Mouse (Mus musculus) embryonic fibroblast, embryonic 13.5 days (primary cell): Measurements from ENCODE around the gene BC051019.

Experiments used
- CTCF ChIP-seq: IDR thresholded peaks from 2 replicates; pipeline ENCODE4 v1.5.1; 2011; ENCODE audit warnings: mild to moderate bottlenecking, control low read depth, low read length, moderate library complexity, borderline replicate concordance; ENCODE audit not compliant: insufficient read depth
- POLR2A ChIP-seq: IDR thresholded peaks from 2 replicates; pipeline ENCODE4 v1.6.1; 2011; ENCODE audit warnings: low read depth, mild to moderate bottlenecking, control low read depth, low read length, moderate library complexity

- TF ChIP-seq CTCF, result no peak
- TF ChIP-seq POLR2A, result no peak
Measured at GRCm38 (mm10) chr7:109710069-109710468, 13.6 kb downstream of the BC051019 start.
